Mouse (Mus musculus) gastrocnemius, adult 8-10 months (tissue): Measurements from ENCODE around the gene Thrb. TPM values are rescaled to one million over a fixed set of nuclear protein-coding genes. Genes with fewer than 3 reads are reported as not detected.
"Not testable (repeated sequence)": the region's sequence is repeated elsewhere in the genome, so short reads cannot be mapped to it uniquely, and the experiment has no call there.

ENCODE experiments used
- DNase-seq, 2 experiments: peaks; one replicate each; pipeline ENCODE4 v3.0.0; 2022; ENCODE audit warnings: low spot score in 2 of 2
- total RNA-seq, 4 experiments: library from RNA; stranded (reverse); gene quantifications; 2 replicates each; pipeline ENCODE4 v1.2.4; 2022

The Thrb gene
- total RNA-seq, 4 experiments from 2014 or later, result 29.1 to 31.3 (median 30.4) TPM

DNA sequence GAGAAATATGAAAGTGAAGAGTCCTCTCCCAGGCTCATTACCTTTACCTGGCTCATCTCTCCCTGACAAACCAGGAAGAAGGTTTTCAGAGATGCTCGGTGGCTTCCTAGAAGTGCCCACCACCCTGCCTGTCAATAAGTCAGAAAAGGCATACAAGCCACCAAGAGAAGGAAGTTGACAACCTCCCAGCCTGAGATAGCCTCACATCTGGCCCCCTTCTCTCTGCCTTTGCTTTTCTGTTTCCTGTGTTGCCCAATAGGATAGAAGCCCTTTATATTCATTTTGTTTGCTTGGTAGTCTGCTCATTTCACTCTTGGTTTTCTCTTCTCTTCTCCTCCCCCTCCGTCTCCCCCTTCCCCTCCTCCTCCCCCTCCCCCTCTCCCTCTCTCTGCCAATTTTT is 273.4 kb downstream of the Thrb start:
- no peak for DNase-seq

DNA sequence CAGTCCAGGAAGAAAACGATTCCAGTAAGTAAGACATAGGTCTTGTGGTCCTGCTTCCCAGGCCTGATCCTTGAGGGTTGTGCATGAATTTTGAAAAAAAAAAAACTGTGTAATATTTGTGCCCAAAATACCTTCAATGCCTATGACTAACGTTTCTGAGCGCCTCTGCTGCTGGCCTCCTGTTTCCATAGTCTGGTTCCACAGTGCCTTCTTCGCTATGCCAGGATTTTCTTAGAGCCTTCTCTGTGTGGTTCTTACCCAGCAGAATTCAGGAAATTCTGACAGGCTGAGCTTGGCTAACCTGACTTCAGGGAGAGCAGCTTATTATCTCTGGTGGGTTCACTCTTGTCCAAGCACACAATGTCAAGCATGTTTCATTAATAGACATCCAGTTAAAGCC is 274.7 kb downstream of the Thrb start:
- DNase-seq, result not testable (repeated sequence)

DNA sequence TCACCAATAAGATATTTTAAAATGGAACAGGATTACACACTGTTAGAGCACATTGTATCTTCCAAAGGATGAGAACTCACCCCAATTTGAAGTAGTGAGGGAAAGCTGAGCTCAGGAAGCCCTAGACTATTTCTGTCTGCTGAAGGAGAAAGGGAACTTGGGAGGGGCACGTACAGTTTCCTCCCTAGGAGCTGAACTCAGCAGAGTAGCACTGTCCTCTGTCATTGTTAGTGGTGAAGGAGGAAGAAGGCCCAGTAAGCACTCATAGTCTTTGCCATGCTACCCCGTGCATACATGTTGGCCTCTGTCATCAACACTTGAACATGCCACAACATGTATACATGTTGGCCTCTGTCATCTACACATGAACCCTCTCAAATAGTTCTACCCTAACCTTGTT is 294.0 kb downstream of the Thrb start:
- DNase-seq, result no peak

DNA sequence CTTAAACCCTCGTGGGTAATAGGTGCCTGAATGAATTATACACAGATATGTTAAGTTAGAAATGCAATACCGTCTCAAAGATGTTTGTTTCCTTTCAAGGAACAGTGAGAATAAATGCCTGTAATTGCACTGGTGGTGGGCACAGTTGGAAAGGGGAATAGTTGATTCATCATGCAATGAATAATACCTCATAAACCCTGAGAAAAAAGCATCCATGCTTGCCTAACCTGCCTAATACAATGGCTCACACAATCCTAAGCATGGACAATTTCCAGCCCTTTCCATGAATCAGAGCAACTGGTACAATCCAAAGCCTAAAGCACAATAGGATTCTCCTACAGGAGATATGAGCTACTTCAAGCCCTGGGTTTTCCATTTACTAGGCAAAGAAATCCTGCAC is 299.8 kb downstream of the Thrb start:
- no peak for DNase-seq

DNA sequence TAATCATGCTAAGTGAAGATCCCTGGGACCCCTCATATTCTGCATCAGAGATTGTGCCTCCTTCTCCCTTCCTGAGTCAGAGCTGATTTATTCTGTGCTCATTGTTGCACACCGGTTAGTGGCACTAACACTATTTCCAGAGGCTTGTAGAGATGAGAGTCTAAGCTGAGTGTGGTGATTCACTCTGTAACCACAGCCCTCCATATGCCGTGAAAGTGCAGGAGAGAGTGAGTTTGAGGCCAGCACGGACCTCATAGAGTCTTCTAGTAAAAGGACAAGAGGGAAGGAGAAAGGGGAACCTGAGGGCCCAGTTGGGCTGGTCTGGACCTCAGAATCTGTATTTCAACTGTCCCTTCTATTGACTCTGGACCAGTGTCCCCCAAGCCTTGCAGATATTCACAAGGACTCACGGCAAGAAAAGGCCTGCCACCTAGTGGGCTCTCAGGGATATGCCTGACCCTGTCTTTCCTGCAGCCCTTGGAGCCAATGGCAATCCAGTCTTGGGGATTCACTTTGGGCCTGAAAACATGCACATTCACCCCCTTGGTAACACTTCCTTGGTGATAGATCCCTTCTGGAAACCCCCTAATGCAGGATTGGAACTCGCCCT is 307.2 kb downstream of the Thrb start:
- DNase-seq, result no peak

DNA sequence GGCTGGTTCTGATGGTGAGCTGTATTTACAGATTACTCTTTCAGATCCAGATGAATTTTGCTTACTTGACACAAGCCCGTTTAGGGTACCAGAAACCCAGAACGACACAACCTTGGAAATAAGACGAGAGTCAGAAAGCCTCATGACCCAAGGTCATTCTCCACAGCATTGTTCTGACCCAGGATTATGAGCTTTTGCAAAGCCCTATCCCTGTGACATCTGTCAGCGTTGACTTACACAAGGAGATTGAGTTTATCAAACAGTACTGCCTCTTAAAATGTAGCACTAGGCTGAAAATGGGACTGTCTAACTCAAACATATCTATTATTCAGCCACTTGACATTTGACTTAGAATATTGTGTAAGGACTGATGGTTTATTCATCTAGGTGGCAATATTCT is 312.1 kb downstream of the Thrb start:
- no peak for DNase-seq

DNA sequence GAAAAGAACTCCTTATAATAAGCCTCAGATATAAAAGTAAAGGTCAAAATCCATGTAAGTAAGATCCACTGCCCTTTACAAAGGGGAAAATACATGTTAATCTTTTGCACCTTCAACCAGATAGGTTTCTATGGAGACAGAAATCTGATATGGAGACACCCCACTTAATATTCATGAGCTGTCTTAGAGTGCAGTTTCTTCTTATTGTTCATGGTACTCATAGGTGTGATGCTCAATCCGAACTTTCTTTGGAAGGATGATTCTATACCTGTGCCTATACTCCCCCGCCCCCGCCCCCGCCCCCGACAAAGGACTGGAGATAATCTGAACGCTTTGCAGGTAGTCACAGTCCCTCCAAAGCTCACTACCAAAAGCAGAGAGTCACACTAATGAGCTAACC is 312.6 kb downstream of the Thrb start:
- DNase-seq, result no peak

DNA sequence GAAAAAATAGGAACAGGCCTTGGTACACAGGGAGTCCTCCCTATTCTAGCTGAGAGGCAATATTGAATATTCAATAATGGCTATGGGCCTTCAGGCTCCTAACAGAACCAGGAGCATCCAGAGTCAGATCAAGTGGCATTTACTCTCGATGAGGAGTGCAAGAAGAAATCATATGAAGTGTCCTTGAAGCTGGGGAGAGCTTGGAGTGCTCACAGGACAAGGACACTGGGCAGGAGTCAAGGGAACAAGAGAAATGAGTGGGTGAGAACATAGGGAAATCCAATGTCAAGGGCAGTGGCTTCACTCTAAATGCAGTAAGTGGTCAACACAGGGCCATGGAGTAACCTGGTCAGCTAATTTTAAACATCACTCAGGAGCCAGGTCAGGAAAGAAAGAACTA is 315.7 kb downstream of the Thrb start:
- DNase-seq, result no peak

DNA sequence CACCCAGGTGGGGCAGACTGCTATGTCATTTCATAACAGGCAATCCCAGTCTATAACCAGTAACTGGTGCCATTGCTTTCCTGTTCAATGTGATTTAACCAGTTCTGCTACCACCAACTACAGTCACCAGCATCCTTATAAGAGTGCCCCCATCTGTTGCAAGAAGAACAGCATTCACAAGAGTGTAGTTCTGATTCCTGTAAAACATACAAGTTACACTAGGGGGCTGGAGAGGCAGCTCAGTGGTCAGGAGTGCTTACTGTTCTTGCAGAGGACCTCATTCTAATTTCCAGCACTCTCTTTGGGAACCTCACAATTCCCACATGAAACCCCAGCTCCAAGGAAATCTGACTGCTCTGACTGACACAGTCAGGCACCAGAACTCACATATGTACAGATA is 318.2 kb downstream of the Thrb start:
- no peak for DNase-seq

DNA sequence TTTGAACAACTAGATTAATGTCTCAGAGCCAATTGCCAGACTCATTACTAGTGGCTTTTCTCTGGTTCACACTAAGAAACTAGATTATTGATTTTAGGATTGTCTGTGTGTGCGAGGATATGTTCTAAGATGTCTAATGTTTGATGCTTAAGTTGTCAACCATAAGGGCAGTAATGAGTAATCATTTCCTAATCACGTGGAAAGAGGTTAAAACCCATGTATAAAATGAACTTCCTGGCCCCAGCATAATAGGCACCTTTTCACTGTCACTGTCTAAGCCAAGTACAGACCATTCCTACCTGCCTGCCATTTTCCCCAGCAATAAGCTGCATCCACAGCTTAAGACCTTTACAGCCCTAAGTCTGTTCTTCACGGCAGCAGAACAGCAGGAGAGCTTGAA is 321.2 kb downstream of the Thrb start:
- DNase-seq, result no peak

DNA sequence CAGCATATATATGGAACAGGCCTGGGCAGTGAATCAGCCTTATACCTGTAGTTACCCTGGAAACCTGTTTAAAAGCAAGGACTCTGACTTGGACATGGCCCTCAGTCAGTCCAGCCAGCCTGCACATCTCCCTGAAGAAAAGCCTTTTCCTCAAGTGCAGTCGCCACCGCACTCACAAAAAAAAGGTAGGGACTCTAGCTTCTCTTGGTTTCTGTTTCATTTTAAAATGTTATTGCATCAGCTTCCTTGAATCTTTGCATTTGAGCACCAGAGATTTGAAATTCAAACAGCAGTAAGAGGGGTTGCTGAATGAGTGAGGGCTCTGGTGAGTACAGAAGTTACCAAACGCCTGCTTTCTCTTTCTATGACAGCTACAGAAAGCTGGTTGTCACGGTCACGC is 322.0 kb downstream of the Thrb start:
- no peak for DNase-seq

DNA sequence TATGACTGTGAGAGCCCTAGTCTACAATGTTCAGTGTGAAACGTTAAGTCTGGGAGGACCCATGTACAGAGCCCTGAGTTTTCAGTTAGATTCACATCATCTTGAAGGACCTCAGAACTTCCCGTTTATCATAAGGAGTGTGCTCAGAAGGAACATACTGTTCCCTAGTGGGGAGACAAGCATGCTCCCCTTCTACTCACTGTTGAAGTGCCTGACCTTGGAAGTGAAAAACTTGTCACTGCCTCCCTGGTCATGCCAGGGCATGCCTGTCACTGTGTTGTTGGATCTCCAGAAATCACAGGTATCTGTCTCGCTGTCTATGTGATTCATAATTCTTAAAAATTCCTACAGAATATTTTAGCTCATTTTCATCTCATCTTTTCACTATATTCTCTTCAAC is 323.3 kb downstream of the Thrb start:
- DNase-seq, result no peak

DNA sequence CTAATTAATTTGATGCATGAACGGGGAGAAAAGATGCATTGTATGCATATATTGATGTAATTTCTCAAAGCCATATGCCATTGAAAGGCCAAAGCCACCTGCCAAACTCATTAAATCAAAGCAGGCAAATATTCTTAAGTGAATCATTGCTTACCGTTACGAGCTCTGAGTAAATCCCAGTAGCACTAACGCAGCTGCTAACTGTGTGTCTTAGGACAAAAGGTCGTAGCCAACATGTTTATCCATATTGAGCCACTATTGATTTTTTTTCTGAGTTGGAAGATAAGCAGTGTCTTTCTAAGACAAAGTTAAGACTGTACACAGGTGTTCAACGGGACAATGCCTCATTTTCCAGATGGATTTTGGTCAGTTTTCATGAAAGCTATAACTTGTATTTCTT is 323.8 kb downstream of the Thrb start:
- DNase-seq, result no peak

DNA sequence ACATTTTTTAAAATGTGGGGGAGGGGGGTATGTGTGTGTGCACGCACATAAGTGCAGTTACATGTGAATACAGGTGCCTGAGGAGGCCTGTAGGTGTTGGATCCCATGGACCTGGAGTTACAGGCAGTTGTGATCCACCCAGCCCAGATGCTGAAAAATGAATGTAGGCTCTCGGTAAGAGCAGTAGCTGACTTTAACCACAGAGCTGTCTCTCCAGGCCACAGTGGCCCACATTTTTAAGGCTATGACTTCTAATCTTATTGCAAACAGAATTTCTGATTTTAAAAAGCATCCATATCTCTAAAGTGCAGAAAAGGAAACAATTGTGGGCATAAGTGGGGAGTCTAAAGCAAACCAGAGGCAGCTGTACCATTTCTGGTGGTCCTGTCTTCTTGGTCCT is 328.5 kb downstream of the Thrb start:
- DNase-seq, result no peak

DNA sequence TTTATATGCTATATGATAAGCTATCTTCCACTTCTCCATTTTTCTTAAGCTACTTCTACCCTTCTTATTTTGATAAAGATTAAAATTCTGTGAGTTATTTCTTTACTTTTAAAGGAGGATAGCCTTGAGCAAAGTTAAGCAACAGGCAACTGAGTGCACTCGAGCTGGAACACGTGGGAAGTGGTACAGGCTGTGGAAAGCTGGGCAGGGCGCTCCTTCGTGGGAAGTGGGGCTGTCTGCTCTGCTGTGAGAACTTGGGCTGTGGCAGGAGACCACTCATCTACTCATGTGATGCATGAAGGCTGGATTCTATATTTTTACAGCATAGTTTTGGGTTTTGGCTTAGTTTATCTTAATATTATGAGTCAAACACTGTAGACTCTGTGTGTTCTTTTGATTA is 329.1 kb downstream of the Thrb start:
- DNase-seq, result no peak

DNA sequence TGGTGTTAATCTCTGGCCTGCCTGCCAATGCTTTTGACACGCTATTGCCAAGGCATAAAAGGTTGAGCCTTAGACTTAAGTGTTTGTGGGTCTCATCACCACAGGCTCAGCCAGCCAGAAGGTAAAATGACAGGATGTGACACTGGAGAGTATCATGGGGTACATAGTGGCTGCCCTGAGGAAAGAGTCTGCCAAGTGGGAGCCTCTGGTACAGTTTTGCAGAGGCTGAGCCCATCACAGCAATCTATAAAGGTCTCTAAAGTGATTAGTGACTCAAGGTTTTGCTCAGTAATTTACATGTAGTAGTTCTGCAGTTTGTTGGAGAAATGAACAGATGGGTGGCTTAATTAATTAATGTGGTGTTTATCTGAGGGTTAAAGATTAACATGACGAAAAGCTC is 330.1 kb downstream of the Thrb start:
- no peak for DNase-seq

DNA sequence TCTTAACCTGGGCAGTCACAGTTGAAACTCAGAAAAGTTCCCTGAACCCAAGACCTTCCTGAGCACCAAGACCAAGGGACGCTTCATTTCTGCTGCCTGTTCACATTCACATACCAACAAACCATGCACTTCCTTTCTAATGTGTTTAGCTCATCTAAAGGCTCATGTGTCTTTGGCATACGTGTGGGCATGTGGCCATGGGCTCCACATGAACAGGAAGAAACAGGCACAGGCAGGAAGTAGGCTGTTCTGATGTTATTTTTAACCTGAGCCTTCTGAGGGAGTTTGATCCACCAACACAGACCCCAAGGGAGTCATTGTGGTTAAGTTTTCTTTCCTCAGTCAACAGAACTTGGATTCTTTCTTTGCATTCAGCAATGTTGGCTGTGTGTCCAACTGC is 341.8 kb downstream of the Thrb start:
- no peak for DNase-seq

DNA sequence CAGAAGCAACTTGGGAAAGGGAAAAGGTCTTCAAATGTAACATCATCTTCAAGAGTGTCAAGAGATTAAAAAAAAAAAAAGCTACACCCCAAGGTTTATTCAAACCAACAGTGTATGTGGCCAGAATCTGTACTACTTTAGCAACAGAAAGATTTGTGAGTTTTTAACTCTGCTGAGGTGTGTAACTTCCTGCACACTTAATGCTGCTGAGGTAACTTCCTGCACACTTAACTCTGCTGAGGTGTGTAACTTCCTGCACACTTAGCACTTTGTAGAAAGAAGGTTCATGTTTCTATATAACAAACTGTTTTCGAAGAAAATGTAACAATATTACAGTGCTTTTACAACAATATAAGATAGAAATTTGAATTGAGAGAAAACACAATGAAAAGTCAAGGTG is 343.6 kb downstream of the Thrb start:
- no peak for DNase-seq

DNA sequence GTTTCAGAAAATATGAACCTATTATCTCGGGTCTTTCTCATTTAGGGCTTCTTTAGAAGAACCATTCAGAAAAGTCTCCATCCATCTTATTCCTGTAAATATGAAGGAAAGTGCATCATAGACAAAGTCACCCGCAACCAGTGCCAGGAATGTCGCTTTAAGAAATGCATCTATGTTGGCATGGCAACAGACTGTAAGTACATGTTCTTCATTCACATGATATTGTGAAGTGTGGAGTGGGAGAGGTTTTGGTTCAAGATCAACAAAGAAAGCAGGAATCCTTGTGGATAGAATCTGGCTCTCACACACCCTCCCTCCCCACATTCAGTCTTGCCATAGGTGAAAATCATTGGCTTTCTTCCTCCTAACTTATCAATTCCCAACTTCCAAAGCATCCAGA is 348.5 kb downstream of the Thrb start:
- DNase-seq, result no peak

DNA sequence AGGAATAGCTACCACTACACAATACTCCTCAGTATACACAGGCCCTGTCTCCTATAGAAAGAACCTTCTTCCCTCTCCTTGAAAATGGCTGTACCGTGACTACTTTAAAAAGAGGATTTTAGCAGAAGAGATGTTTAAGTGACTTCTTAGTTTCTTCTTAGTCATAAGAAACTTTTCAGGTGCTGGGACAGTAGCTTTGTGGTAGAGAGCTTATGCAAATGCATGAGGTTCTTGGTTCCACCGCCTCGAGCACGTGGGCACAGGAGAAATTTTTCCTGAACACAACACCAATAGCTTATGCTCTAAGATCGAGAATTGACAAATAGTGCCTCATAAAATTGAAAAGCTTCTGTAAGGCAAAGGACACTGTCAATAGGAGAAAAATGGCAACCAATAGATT is 356.5 kb downstream of the Thrb start:
- DNase-seq, result no peak

DNA sequence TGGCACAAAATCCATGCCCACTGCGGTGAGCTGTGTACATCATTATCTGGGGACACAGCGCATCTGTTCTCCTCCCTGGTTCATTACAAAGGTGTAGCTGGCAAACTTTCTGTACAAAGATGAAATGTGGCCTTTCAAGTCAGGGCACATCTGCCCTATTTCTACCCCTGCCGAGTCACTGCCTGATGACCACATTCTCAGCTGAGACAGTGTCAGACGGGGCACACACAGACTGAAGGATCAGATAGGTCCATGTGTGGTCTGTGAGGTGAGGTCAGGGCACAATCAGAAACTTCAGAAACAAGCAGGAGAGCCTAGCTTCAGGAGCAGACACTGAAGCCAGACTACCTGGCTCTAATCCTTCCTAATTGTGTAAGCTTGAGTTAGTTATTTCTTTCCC is 360.1 kb downstream of the Thrb start:
- no peak for DNase-seq

DNA sequence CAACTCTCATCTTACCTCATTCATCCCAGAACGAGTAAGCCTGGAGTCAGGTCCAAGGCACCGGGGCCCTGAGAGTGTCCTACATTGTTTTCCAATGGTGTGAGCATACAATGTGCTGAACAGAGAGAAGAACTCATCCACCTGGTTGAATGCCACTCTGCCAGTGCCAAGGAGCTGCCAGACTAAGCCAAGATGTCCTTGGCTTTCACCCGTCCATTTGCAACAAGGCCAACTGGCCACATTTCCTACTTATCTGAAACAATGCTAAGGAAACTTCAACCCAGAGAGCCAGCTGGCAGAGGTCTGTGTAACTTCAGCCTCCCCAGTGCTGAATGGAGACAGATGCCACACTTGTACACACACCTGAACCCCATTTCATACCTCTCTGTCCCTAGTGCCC is 360.6 kb downstream of the Thrb start:
- DNase-seq, result no peak

DNA sequence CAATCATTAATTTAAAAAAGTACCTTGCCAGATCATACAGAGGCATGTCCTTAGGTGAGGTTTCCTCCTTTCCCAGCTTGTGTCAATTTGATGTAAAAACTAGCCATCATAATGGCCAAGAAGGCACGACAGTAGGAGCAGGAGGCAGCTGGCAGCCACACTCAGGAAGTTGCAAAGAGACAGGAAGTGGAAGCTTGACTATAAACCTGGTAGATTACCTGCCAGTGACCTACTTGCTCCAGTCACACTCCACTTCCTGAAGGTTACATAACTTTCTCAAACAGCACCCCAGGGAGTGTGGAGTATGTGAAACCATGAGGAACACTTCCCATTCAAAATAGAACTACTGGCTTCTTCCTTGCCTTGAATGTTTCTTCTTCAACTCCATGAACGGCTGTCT is 361.7 kb downstream of the Thrb start:
- DNase-seq, result no peak

DNA sequence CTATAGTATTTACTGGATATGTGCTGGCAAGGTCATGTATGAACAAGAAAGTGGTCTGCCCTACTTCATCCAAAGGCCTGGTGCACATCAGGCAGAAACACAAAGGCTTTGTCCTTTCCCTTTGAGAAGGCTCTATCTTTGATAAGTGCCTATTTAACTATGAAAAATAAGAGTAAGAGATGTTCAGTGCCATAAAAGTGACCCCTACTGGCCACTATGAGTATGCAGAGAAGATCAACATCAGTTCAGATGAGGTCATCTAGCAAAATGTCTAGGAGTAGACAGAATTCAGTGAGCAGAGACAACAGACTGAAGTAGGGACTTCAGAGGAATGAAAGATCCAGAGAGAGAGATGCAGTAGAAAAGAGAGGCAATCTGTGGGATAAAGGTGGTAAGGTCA is 362.3 kb downstream of the Thrb start:
- DNase-seq, result no peak
